ENCODE assay signal across 28 mouse cellular contexts in the genomic region with DNA sequence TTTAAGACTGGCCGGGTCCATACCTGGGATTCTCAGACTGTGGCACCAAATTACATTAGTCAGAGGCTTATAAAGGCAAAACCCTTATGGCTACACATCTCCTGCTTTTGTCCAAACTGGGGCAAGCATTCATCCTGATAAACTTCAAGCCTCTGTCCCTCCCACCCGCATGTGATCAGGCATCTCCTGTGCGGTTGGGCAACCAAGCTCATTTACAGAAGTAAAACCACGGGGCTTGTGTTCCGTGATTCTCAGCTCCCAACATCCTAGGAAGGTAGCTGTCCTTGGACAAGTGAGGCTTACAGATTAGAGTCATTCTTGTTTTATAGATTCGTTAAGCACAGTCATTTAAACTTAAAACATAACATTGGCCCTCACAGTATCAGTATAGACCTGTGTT. TPM values are rescaled to one million over a fixed set of nuclear protein-coding genes. Genes with fewer than 3 reads are reported as not detected.
"Had no signal": no experiment of that assay in that cellular context is flagged by ENCODE, and none has a peak within 500 bp of the region (broad histone marks: within the 10 kb centered on the region; RNA-seq: fewer than 3 reads in every experiment).

No protein-coding gene starts in this region.

- ATAC-seq: forebrain, embryonic 13.5 days; forebrain, embryonic 14.5 days; forebrain, embryonic 15.5 days; forebrain, embryonic 16.5 days had no signal

- H3K9me3 ChIP-seq: embryonic facial prominence, embryonic 10.5 days; embryonic facial prominence, embryonic 12.5 days; embryonic facial prominence, embryonic 13.5 days; embryonic facial prominence, embryonic 15.5 days; forebrain, embryonic 10.5 days; forebrain, embryonic 12.5 days; forebrain, embryonic 13.5 days; forebrain, embryonic 15.5 days; heart, embryonic 10.5 days had no signal

- H3K4me3 ChIP-seq: embryonic facial prominence, embryonic 10.5 days; embryonic facial prominence, embryonic 12.5 days; embryonic facial prominence, embryonic 13.5 days; embryonic facial prominence, embryonic 15.5 days; erythroblast, embryonic 14.5 days; forebrain, embryonic 10.5 days; forebrain, embryonic 12.5 days; forebrain, embryonic 13.5 days; forebrain, embryonic 15.5 days; gastrocnemius, adult 2 months; heart, adult 2 months; heart, embryonic 10.5 days had no signal

- DNase-seq: cerebellum, adult 8-10 months; cerebellum, adult 9-10 months; cerebellum, adult 9-11 months; cerebellum, postnatal 10 days; cerebellum, postnatal 14 days; cerebellum, postnatal 25 days; cerebellum, postnatal 36 days; embryo, embryonic 11 days; gastrocnemius, adult 2 months; gastrocnemius, postnatal 10 days; gastrocnemius, postnatal 14 days; gastrocnemius, postnatal 25 days; gastrocnemius, postnatal 36 days; heart, adult 11 months; heart, adult 18-20 months; heart, adult 2 months had no signal

- H3K27ac ChIP-seq: embryonic facial prominence, embryonic 10.5 days; embryonic facial prominence, embryonic 12.5 days; embryonic facial prominence, embryonic 13.5 days; embryonic facial prominence, embryonic 15.5 days; forebrain, embryonic 10.5 days; forebrain, embryonic 12.5 days; forebrain, embryonic 13.5 days; forebrain, embryonic 15.5 days; gastrocnemius, adult 2 months; heart, adult 2 months; heart, embryonic 10.5 days had no signal

- H3K9ac ChIP-seq: embryonic facial prominence, embryonic 12.5 days; embryonic facial prominence, embryonic 13.5 days; embryonic facial prominence, embryonic 15.5 days; forebrain, embryonic 12.5 days; forebrain, embryonic 13.5 days; forebrain, embryonic 15.5 days had no signal

- H3K27me3 ChIP-seq: embryonic facial prominence, embryonic 12.5 days; embryonic facial prominence, embryonic 13.5 days; embryonic facial prominence, embryonic 15.5 days; forebrain, embryonic 13.5 days; forebrain, embryonic 15.5 days had no signal

- H3K36me3 ChIP-seq: forebrain, embryonic 10.5 days had no signal

- H3K4me2 ChIP-seq: embryonic facial prominence, embryonic 12.5 days; embryonic facial prominence, embryonic 13.5 days; embryonic facial prominence, embryonic 15.5 days; forebrain, embryonic 12.5 days; forebrain, embryonic 13.5 days; forebrain, embryonic 15.5 days had no signal

RNA-seq across cellular contexts. Expression of gene S1pr5, which starts 41.4 kb away (rescaled TPM):
- polyA plus RNA-seq: erythroblast, embryonic 14.5 days had no signal
